Mouse (Mus musculus): ENCODE results near the gene Tmprss9.

Tmprss9 gene

DNA sequence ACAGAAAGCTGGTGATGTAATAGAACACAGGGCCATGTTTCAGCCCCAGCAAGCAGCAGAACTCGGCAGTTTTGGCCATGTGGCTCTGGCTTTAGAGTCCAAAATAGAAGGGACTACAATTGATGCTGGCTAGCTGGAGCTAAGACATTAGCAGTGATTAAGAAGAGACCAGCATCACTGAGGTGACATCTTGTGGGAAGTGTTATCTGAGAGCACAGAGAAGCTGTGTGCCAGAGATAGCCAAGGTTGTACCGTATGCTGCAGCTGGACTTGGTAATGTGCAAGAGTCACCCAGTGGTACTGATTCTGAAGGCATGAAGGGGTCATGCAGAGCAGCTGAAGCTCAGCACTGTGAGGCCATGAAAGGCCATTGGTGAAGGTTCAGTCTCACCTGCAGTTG, 43.6 kb downstream of the Tmprss9 start:
- DNase-seq (ENCODE audit: low read depth, low spot score), result no peak

DNA sequence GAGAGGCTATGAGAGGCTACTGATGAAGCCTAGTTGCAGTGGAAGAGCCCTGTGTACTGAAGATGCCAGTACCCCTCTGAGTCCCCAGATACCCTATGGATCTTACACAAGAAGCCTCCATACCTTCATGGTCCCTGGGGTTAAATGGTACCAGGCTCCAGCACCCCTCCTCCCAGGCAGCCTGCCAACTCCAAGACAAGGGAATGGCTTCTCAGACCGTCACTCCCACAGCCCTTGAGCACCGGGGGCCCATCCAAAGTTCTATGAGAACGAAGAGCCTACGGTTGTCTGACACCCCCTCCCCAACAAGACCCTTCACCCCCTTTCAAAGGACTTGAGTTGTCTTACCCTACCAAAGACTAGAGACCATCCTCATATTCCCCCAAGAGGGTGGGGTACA, 44.1 kb downstream of the Tmprss9 start:
- no peak for DNase-seq (ENCODE audit: low read depth, low spot score)

DNA sequence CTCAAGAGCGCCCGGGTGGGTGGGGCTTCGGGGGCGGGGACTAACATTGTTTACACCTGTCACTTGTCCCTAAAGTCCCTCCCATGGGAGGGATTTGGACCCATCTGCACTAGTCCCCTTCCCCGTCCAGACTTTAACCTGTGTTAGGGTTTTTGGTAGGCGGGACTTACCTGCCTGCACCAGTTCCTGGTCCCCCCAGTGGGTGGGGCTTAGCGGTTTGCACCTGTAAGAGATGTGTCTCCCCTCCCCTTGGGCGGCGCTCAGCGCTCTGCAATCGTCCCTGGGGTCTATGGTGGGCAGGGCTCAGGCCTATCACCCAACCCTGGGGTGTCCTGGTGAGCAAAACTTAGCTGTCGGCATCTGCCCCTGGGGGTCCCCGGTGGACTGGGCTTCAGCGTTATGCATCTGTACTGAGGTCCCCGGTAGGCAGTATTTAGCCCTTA, 45.7 kb downstream of the Tmprss9 start:
- DNase-seq (ENCODE audit: low read depth, low spot score), result no peak

DNA sequence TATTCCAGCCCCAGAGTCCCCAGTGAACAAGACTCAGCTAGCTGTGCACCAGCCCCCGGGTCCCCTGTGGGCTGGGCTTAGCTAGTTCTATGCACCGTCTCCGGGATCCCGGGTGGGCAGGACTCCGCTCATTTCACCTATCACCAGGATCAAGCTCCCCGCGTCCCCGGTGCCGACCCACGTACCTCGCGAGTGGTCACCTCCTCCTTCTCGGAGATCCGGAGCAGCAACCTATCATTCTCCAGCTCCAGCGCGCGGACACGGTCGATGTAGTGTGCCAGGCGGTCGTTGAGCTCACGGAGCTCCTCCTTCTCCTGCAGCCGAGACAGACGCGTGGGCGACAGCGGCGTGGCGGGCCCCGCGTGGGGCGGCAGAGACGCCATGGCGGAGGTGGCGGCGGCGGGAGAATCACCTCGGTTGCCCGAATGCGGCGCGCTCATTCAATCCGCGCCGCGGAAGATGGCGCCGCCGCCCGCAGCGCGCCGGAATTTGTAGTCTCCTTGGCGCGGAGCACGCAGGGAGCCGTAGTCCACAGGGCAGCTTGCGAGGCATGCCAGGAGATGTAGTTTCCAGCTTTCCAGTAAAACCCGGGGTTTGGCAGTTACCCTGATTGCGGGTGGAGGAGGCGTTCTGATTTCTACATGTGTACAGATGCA, 46.3 kb downstream of the Tmprss9 start, which contains the start of gene Lmnb2:
TSS of gene Lmnb2 (minus strand) at position 467 of the 656 bp plus-strand sequence.
- DNase-seq (ENCODE audit: low read depth, low spot score), result peak; percentile 66

DNA sequence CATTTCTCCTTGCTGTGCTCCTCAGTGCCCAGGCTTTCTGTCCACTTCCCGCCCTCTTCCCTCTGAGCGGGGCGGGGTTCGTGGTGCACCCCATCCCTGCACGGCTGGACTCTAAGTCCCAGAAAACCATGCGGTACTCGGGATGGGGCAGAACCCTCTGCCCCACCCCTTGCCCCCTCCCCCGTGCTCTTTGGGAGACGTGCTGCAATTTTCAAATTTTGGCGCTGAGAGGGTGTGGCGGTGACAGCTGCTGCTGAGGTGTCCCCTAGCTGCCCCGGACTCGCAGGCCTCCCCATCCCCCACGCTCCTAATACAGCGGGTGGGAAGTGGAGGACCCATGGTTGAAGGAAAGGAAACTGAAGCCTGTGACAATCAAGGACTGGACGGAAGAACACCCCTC, 50.3 kb downstream of the Tmprss9 start:
- no peak for DNase-seq (ENCODE audit: low read depth, low spot score)

DNA sequence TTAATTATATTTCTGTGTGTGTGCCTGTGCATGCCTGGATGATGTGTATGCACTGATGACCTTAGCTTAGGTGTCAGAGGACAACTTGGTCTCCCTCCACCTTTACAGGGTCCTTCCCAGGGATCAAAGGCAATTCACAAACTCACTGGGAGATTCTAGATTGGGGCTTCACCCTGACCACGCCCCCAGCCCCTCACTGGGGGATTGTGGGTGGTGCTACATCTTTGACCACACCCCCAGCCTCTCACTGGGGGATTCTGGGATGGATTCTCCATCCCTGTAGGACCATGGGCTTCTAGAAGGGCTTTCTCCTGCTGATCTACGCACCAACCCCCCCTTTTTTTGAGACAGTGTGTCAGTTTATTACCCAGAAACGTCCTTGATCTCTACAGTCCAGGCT, 53.8 kb downstream of the Tmprss9 start:
- DNase-seq (ENCODE audit: low read depth, low spot score), result no peak

DNA sequence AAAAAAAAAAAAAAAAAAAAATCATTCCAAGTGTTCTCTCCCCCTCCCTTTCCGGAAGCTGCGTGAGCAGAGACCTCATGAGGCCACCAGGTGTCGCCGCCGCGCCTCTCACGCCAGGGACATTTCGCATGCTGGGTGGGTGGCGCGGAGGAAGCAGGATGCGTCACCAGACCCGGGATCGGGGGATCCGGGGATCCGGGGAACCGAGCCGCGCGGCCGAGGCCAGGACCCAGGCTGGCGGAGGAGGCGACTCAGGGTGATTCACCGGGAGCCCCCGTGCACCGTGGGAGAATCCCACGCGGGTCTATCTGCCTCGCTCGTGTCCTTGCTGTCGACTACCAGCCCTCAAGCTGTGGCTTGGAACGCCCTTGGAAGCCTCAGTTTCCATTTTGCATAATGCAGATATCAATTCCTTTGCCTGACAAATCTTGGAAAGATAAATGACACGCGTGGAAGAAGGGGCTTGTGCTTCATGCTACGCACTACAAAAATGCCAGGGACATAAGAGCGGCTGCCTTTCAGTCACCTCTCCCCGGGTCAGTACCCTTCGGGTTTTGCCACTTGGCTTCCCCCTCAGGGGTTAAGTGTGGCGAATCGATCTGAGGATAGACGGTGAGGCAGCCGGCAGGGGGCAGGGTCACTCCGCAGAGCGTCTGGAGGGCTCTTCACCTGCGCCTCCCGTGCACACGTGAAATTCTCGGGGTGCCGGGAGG, 57.1 kb downstream of the Tmprss9 start:
- DNase-seq (ENCODE audit: low read depth, low spot score), result peak; percentile 90

DNA sequence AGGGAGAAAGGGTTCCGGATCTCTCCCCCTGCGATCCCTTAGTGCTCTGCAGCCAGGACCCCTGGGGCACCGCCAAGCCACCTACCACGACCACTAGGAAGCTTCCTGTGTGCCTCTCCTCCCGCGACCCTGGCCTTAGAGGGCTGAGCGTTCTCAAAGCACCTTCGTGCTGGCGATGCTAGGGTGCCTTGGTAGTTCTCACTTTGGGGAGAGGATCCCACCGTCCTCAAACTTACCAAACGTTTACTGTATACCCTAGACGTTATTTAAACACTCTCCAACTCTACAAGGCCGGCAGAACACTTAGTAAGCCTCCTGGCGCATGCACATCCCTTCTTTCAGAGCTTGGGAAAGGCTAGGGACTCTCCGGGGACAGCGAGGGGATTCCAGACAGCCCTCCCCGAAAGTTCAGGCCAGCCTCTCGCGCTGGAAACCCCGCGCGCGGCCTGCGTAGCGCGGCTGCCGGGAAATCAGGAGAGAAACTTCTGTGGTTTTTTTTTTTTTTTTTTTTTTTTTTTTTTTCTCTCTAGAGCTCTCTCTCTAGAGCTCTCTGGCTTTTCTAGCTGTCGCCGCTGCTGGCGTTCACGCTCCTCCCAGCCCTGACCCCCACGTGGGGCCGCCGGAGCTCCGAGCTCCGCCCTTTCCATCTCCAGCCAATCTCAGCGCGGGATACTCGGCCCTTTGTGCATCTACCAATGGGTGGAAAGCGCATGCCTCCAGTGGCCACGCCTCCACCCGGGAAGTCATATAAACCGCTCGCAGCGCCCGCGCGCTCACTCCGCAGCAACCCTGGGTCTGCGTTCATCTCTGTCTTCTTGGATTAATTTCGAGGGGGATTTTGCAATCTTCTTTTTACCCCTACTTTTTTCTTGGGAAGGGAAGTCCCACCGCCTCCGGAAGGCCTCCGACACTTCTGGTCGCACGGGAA, 57.9 kb downstream of the Tmprss9 start, which contains the start of gene Gadd45b:
TSS of gene Gadd45b (plus strand) at position 775 of the 928 bp plus-strand sequence.
- peak; percentile 98 for DNase-seq (ENCODE audit: low read depth, low spot score)

DNA sequence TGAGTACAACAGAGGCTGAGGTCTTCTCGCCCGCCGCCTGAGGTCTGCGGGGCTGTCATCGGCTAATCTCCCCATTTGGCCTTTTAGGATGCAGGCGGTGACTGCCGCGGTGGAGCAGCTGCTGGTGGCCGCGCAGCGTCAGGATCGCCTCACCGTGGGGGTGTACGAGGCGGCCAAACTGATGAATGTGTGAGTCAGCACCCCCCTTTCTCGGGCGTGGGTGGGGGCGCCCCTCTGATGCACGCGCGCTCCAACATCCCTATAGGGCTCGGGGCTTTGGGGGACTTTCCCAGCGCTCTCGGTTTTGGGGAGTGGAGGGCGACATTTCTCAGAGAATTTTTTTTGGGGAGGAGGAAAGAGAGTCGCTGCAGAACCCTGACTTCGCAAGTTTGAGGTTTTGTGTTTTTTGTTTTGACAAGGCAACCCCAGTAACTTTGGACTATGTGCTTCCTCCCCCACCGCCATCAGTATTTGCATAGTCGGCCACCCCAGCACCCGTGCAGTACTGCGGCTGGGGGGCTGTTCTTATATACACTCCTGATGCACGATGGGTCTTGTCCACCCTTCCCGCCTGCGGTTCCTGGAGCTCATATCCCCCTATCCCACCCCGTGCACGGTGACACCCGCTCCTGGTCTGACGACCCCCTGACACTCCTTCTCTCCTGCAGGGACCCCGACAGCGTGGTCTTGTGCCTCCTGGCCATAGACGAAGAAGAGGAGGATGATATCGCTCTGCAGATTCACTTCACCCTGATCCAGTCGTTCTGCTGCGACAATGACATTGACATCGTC, 58.9 kb downstream of the Tmprss9 start:
- DNase-seq (ENCODE audit: low read depth, low spot score), result peak; percentile 60

DNA sequence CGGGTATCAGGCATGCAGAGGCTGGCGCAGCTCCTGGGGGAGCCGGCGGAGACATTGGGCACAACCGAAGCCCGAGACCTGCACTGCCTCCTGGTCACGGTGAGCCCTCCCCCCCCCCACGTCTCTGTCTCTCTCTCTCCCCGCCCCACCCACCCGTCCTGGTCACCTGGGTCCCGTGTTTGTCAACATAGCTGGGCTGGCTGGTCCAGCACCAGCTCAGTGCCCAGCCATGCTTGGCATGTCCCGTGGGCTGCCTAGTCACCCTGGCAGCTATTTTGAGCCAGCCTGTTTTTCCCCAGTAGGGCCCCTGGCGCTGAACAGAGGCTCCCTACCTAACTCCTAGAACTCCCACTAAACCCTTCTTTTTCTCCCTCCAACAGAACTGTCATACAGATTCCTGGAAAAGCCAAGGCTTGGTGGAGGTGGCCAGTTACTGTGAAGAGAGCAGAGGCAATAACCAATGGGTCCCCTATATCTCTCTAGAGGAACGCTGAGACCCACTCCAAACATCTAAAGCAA, 59.6 kb downstream of the Tmprss9 start:
- peak; percentile 66 for DNase-seq (ENCODE audit: low read depth, low spot score)

DNA sequence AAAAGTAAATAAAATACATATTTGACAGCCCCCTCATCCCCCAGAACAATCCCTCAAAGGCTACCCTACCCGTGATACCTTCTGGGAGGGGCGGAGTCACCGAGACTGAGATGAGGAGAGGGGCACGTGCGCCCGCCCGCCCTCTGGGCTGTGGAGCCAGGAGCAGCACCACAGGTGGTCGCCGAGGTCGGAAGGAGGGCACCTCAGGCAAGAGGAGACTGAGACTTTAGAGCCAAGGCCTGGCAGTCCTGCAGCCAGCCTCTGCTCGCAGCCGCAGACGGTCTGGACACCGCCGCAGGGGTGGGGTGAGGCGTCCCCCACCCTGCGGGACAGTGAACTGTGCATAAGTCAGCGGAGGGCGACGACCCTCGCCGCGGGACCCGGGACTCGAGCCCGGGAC, 60.0 kb downstream of the Tmprss9 start:
- no peak for DNase-seq (ENCODE audit: low read depth, low spot score)

DNA sequence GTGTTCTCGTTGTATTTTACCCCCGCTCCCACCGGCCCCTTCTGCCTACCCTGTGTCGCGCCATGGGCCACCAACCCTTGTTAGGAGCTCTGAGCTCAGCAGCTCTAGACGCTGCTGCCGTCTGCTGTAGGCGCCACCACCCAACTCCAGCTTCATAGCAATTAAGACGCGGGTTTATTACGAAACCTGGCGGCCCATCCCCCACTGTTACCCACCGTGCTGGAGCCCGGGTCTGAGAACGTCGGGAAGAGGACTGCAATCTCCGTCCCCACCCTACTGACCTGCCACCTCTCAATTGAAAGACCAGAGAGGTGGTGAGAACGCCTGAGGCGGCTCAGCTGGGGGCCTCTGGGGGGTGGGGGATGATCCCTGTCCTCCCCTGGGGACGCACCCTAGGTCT, 60.6 kb downstream of the Tmprss9 start:
- peak; percentile 60 for DNase-seq (ENCODE audit: low read depth, low spot score)

DNA sequence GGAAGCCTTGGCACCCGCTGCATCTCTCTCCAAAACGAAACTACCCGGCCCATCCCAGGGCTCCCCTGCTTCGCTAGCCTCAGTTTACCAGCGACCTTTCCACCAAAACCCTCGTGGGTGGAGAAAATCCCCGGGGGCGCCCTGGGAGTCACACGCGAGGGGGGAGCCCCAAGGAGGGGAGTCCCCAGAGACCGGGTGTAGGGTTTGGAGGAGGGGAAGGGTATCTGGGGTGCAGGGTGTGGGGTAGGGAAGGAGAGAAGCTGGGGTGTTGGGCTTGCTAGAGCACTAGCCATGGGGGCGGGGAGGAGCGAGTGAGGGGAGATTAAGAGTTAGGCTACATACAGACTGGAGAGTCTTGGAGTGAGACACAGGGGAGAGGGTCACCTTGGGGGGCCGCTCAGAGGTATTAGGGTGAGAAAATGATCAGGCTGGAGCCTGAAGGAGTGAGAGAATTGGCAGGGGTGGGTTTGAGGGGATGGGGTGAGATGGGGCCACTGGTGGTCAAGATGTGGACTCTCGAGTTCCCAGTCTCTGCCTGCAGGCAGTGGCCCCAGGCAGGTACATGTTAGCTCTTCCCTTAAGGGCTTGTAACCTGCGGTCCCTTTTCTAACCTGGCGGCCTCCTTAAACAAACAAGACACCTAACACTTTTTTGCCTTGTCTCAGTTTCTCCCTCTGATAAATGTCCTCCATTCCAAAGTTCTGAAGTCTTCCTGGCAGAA, 61.2 kb downstream of the Tmprss9 start:
- DNase-seq (ENCODE audit: low read depth, low spot score), result no peak

DNA sequence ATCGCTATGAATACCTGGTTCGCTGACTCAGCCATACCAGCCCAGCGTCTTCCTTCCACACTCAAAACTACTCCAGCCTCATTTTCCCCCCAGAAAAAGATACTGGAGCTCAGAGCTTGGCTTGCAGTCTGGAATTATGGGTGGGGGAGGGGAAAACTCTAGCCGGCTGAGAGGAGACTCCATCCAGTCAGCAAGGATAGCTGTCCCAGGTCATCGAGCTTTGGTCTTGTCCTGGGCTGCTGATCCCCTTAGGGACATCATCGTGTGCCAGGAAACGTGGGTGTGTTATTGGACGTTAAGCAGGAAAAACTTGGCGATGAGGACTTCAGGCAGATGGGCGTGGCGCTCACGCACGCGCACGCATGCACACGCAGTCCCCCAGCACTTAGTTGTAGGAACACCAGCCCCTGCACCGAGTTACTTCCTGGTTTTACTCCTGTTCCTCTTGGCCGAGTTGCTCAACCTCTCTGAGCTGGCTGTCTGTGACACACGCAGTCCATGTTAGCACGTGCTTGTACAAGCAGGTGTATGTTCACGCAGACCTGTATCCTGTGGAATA, 61.9 kb downstream of the Tmprss9 start:
- peak; percentile 54 for DNase-seq (ENCODE audit: low read depth, low spot score)

DNA sequence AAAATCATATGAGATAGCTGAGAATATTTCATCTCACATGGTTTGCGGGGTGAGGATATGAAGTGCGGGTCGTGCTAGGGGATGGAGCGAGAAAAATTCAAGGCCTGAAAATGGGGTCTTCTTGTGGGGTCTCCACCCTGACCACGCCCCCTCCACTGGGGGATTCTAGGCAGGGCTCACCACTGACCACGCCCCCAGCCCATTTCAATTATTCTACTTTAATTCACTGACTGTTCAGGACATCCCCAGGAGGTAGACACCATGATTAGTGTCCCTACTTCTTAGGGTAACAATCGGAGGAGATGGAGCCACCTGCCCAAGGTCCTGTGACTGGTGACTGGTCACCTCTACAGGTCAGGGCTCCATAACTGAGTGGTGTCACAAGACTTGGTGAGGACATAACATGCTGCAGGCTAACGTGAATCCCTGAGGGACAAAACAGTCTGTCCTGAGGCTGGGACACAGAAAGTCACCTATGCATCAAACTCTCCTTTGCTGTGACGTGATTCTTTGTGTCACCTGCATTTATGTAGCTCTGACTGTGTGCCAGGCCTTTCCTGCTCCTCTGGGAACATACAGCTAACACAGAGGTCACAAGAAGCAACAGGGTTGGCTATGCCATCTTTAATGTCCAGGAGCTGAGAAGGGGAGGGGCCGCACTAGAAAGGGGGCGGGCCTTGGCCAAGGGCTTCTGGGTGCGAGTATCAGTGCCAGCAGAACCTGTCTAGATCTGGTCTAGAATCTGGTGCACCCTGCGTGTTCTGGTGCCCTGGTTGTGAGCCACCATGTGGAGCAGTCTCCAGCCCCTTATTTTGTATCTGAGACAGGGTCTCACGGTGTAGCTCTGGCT, 62.7 kb downstream of the Tmprss9 start:
- no peak for DNase-seq (ENCODE audit: low read depth, low spot score)

DNA sequence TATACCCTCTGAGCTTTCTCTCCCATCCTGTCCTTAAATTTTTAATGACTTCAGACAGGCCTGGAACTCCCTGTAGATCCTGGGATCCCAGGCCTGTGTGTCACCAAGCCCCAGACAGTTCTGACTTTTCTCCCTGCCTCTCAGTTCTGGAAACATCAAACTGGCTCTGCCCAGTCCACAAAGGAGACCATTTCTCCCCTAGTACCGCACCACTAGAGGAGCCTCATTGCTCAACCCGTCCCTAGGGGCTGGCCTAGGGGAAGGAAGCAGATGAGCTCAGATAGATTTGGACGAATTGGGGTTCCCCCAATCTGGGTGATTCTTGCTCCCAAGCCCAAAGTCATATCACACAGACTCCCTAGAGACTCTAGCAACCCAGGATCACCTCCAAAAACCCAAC, 63.6 kb downstream of the Tmprss9 start:
- DNase-seq (ENCODE audit: low read depth, low spot score), result peak; percentile 66

DNA sequence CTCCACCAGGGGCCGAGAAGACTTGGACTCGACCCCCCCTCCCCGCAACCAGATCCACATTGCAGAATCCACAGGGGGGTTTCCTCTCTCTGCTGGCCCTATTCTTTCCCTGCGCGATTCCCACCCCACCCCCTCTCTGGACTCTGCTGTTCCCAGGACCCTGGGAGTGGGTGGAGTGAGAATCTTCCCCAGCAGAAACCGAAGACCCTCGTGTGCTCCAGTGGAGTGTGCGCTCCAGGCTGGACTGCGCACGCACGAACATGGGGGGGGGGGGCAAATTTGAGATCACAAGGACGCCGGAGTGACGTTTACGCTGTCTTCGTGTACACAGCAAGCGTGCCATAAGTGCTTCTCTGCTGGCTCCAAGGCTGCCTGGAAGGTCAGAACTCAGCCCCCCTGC, 64.0 kb downstream of the Tmprss9 start:
- no peak for DNase-seq (ENCODE audit: low read depth, low spot score)

DNA sequence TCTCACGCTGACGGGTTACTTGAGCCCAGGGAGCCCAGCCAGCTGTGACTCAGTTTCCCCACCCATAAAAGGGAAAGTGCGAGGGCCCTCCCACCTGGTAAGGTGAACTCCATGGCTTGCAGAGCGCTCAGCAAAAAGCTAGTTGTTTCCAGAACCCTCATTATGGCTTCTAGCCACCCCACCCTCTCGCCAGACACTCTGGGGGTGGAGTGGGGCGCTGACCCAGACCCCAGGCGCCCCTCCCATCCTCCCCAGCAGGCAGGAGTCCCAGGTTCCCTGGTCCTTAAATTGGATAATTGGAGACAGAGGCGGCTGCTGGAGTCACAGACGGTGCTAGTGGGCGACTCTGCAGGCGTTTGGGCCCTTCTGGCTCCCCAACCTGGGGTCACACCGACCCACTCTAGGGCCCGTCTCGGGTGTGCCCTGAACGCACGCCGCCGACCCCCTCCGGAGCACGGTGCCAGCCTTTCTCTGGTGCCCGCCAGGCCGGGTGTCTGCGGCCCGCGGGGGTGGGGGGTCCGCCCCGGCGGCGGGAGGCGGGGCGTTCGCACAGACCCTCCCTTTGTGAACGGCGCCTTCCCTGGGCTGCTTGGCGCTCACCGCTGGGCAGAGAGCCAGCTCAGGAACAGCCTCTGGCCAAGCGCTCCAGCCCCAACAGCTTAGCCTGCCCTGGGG, 64.6 kb downstream of the Tmprss9 start:
- DNase-seq (ENCODE audit: low read depth, low spot score), result peak; percentile 60

DNA sequence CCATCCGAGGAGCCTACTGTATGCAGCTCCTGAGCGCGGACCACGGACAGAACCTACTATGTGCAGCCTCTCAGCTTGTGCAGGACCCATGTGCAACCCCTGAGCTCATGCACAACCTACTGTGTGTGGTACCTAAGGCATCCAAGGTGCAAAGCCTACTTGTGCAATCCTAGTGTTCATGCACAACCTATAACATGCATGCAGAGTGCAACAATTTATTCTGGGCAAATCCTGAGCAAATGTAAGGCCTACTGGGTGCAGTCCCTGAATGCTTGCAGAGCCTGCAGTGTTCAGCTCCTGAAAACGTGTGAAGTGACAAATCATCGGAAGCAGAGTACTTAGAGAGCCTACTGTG, 65.1 kb downstream of the Tmprss9 start:
- DNase-seq (ENCODE audit: low read depth, low spot score), result no peak

Data from 3T3-L1 (cell line).